Mouse (Mus musculus) neural tube, postnatal 0 days (tissue): ENCODE measurements around the gene Tipin. TPM values are rescaled to one million over a fixed set of nuclear protein-coding genes. Genes with fewer than 3 reads are reported as not detected.

ENCODE experiments used
- polyA plus RNA-seq: library from polyadenylated mRNA; unstranded; fragments of >200 nt; fragmentation: Nextera tagmentation; extraction: Ambion mirVana; gene quantifications from 2 replicates; pipeline ENCODE4 v1.2.1, GENCODE M21; 2015

The Tipin gene
- 64.1 and 64.7 TPM in 2 replicates for polyA plus RNA-seq

DNA sequence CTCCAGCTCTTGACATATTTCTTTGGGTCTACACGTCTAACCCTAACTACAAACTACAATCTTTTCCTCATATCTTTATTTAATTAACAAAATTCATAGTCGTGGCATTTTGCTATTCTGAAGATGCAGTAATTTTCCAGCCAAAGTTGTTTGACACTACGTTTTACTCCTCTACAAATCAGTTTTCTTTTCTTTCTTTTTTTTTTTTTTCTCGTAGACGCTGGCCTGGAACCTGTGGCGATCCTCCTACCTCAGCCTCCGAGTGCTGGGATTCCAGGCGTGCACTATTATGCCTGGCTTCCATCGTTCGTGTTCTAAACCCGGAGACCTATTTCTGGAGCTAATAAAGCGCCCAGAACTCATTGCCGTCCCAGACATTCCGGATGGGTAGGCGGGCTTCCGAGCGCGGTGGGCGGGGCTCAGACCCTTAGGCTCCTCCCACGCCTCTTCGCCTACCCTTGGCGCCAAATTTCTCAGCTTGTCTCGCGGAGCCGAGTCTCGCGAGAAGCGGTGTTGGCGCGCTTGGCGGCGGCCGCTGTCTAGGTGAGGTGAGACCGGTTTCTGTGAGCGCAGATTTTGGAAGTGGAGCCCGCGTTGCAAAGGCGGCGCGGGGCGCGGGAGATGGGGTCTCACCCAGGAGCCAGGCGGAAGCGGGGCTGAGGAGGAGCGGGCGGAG lies at the start of gene Tipin:
Tipin (plus strand) TSS at position 477 of the 676 bp plus-strand sequence.

DNA sequence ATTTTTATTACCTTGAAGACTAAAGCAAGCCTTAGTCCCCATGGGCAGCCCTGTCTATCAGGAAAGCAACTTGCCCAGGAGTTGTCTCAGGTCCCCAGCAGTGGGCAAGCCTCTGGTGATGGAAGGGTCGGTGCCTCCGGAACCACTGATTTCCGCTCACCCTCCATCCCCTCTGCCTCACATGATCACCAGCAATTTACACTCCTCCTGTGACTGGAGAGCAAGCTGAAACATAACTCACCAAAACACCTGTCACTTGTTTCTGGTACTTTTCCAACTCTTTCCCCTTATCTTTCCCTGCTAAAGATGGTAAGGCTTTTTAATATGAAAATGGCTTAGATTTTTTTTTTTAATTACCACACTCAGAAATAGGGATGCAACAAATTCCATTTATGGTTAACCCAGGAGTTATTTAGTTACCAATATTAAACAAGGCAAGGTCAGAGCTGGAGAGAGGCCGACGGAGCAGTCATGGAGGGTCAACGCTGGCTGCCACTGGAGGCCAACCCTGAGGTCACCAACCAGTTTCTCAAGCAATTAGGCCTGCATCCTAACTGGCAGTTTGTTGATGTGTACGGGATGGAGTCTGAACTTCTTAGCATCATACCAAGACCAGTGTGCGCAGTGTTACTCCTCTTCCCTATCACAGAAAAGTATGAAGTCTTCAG lies 46.5 kb upstream of the Tipin start, which contains the start of gene Uchl4:
Uchl4 (plus strand) TSS at position 434 of the 668 bp plus-strand sequence.

DNA sequence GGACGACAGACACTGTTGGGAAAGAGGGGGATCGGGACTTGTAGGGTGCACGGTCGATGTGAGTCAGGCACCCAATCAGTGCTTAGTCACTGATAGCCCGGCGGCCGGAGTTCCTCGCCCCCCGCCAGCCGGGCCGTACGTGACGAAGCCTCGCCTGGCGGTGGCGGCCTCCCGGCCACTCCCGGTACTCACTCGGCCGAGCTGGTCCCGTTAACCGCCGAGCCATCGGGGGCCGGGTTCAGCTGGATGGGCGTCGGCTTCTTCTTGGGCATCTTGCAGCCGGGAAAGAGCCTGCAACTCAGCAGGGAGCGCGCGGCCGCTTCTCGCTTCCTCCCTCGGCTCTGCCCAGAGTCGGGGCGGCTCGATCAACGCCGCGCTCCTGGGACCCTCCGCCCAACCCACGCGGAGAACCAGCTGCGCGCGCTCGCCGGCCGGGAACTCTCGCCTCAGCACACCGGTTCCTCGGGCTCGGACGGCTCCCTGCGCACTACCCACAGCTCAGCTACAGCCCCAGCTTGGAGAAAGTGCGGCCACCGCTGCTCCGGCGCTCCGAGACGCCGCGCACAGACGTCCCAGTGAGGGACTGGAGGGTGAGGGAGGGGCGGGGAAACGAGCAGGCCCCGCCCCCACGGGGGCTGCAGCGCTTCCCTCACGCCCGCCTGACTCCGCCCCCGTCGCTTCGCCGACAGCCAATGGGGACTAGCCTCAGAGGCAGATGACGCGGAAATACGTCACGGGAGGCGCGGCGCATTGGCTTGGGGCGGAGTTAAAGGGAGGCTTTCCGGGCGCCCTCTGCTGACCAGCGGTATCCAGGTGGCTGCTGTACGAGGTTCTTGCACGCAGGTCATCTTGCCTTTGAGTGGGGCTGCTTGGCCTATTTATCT lies 28.1 kb upstream of the Tipin start, which contains the start of gene Map2k1:
Map2k1 (minus strand) TSS at position 611 of the 884 bp plus-strand sequence.

DNA sequence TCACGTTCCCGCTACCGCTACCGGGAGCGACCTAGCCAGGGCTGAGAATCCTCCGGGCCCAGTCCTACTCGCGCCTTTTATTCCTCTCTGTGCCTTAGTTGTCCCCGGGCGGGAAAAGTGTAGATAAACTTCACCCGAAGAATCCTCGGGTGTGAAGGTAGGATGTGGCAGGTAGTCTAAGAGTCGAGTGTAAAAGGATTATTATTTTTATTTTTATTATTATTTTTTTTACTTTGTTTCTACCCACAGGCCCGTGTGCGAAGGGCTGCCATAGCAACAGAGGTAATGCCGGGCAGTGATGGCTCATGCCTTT lies 59.8 kb downstream of the Tipin start, which contains the start of gene Dis3l:
Dis3l (minus strand) TSS at position 35 of the 313 bp plus-strand sequence.

Other genes with a start within 250 kb of the Tipin start
- gene Lctl, start 164.4 kb upstream of the Tipin start, polyA plus RNA-seq: 0.23 TPM in 1 of 2 replicates, not detected in the other
- 3.4 and 4.4 TPM in 2 replicates for gene Zwilch, start 108.5 kb upstream of the Tipin start, polyA plus RNA-seq
- 575 TPM in 2 replicates for gene Rpl4, start 108.2 kb upstream of the Tipin start, polyA plus RNA-seq
- 35.5 and 35.9 TPM in 2 replicates for gene Snapc5, start 102.3 kb upstream of the Tipin start, polyA plus RNA-seq
- 1.9 and 2.5 TPM in 2 replicates for gene Uchl4, start 46.4 kb upstream of the Tipin start, polyA plus RNA-seq
- 89.4 TPM in 2 replicates for gene Map2k1, start 27.9 kb upstream of the Tipin start, polyA plus RNA-seq
- 15.4 and 16.3 TPM in 2 replicates for gene Dis3l, start 59.7 kb downstream of the Tipin start, polyA plus RNA-seq
- gene Megf11, start 104.0 kb downstream of the Tipin start, polyA plus RNA-seq: 16.1 and 18.1 TPM in 2 replicates